Mouse (Mus musculus) kidney, adult 8-10 months (tissue): ENCODE results near the gene Casp12.
A peak's percentile ranks its signal among the peaks of the same experiment; 100 is the strongest.
"Not testable (repeated sequence)": the region's sequence is repeated elsewhere in the genome, so short reads cannot be mapped to it uniquely, and the experiment has no call there.

Experiments
- DNase-seq, 2 experiments: peaks; one replicate each; pipeline ENCODE4 v3.0.0; 2022

Gene Casp12

GRCm38 (mm10) chr9:5345291-5345898 lies at the start of gene Casp12:
Gene Casp12 (plus strand): TSS chr9:5345430.
- DNase-seq = peak; percentile 1 to 5

DNA sequence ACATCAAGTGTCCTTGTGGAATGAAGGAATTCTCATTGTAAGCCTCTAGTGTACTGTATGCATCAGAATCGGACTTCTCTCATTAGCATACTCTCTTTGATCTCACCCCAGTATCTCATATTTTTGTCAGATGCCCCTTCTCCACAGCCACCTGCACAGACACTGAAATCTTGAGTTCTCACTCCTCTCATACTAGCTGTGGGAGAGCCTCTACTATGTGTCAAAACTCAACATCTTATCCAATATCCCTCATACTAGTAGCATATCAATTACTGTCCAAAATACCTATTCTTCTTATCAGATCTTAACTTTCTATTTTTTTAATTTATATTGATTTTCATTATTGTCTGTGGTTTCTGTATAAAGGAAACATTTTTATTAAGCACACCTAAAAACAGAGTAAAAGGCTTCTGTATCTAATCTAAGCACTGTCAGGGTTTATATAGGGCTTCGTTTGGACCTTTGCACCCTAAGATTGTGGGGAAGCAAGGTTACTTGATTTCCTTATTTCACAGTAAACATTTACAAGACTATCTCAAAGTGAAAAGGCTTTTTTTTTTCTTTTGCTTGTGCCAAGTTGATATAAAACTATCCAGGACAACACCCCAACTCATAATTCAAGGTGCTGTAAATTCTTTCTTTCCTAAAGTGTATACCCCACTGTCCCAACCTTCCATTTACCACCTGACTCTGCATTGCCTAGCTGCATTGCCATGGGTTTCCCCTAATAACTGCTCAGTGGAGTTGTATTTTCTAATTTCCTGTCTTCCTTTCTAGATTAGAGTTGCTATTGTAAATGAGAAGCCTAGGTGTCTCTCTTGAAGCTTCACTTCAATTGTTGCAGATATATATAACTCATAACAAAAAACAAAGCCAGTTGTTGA lies 48.6 kb upstream of the Casp12 start:
- no peak for DNase-seq

GRCm38 (mm10) chr9:5298329-5299131 lies 46.7 kb upstream of the Casp12 start, which contains the start of gene Casp1:
Gene Casp1 (plus strand): TSS chr9:5298517.
- DNase-seq = no peak

DNA sequence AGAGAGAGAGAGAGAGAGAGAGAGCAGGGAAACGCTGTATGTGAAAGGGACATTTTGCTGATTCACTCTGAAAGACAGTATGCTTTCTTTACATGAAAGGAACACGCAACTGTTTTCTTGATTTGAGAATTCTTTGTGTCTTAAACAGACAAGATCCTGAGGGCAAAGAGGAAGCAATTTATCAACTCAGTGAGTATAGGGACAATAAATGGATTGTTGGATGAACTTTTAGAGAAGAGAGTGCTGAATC lies 46.2 kb upstream of the Casp12 start:
- no peak for DNase-seq

- peak in 1 of 2 experiments; percentile 12 for DNase-seq
Observed at GRCm38 (mm10) chr9:5308561-5308960, 36.7 kb upstream of the Casp12 start, which contains the start of gene Casp4. Gene Casp4 (plus strand): TSS chr9:5308828.

- DNase-seq = no peak
Observed at GRCm38 (mm10) chr9:5310112-5310511, 35.1 kb upstream of the Casp12 start.

DNA sequence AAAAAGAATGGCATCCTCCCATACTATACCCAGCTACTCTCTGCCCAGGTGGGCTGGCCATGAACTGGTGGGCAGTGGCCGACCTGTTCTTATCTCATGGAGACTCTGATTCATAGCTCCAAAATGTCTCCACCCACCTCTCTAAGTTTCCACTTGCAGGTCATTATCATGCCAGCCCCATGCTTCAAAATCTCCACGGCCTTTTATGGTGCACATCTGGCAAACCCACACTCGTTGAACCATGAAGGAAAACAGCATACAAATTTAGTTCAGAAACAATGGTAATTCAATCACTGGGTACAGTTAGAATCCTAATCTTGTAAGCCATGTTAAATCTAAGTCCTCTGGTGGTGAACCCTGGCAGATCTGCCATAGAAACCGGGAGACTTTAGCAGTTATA lies 33.8 kb upstream of the Casp12 start:
- no peak for DNase-seq

GRCm38 (mm10) chr9:5328204-5328603 lies 17.0 kb upstream of the Casp12 start:
- DNase-seq = no peak

DNA sequence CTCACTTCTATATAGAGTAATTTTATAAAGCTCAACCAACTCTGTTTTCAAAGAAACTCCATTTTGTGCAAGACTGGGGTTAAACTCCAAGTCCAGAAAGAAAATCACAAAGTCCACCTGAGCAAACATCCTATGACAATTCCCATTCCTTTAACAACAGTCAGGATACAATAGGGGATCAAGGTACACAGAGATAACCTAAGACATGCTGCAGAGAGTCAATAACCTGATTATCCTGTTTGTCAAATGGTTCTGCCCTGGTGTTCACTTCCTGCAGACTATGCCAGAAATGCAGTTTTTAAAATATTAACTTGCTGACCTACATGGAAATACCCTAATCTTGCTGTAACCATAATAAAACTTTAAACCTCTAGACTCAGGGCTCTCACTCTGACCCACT lies 12.8 kb upstream of the Casp12 start:
- no peak for DNase-seq

GRCm38 (mm10) chr9:5333422-5333821 lies 11.8 kb upstream of the Casp12 start:
- no peak for DNase-seq

DNA sequence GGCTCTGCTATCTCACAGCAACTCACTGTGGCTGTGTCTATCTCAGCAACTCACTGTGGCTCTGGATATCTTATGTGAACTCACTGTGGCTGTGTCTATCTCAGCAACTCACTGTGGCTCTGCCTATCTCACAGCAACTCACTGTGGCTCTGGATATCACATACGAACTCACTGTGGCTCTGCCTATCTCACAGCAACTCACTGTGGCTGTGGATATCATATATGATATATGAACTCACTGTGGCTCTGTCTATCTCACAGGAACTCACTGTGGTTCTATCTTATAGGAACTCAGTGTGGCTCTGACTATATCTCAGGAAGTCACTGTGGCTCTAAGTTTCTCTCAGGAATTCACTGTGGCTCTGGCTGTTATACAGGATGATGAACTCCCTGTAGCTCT lies 2.1 kb upstream of the Casp12 start:
- DNase-seq = no peak

GRCm38 (mm10) chr9:5344090-5344489 lies 1.1 kb upstream of the Casp12 start:
- no peak for DNase-seq

DNA sequence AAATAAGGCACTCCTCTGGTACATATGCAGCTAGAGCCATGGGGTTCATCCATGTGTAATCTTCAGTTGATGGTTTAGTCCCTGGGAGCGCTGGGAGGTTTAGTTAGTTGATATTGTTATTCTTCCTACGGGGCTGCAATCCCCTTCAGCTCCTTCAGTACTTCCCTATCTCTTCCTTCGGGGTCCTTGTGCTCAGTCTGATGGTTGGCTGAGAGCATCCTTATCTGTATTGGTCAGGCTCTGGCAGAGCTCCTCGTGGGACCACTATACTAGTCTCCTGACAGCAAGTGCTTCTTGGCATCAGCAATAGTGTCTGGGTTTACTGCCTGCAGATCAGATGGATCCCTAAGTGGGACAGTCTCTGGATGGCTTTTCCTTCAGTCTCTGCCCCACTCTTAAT lies 2.2 kb downstream of the Casp12 start:
- DNase-seq = no peak

- DNase-seq = no peak
Observed at GRCm38 (mm10) chr9:5353673-5354072, 8.4 kb downstream of the Casp12 start.

DNA sequence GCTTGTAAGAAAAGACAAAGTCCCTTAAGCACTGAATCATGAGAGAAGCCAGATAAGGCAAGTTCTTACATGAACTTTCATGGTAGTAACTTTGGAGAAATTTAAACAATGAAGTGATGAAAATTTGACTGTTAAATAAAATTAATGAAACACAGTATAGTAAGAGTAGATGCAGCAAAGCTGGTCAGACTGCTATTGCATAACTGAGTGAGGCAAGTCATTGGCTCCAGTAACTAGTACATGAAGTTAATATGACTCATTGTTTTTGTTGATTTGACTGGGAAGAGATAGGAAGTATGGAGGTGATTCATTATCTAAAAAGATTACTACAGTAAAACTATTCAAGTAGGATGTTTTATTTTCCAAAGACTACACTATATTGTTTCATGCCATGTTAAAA lies 11.6 kb downstream of the Casp12 start:
- DNase-seq = no peak

DNA sequence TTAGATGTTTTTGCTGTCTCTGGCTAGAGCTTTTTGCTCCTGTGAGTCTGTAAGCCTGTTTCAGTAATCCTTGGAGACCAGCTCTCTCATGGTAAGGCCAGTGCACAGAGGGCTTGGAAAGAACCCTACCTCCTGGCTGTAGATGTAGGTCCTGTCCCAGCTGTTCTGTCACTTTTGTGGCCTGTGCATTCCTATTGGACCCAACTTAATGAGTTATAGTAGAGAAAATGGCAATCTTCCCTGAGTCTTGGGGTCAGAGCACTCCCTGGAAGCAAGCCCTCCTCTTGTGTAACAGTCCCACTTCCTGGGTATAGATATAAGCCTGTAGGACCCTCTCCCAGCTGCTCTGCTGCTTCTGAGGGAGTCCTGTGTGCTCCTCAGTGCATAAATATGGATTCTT lies 48.3 kb downstream of the Casp12 start:
- DNase-seq = no peak

- DNase-seq = not testable (repeated sequence)
Observed at GRCm38 (mm10) chr9:5395861-5396260, 50.6 kb downstream of the Casp12 start.

DNA sequence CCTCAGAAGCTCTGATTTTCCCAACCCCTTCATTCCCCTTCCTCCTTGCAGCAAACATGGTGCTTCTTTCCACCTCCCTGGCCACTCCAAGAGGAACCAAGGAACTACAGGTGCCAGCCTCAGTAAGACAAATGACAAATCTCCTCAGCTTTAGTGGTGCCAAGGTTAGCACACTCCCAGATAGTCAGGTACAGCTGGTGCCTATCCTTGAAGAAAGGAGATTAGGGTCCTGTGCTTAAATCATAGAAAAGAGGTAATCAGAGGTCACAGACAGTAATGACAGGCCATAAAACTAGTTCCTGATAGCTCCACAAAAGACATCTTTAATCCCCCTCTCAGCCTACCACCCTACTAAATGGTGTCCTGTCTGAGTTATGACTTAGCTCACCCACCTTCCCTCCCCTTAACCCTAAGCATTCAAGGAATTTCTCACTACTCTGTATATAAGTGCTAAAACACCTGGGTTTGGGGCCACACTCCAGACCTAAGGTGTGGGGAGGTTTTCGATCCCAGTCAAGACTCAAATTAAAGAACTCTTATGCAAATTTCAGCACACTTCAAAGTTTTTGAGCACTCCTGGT lies 65.8 kb downstream of the Casp12 start:
- no peak for DNase-seq

- DNase-seq = no peak
Observed at GRCm38 (mm10) chr9:5412446-5413111, 67.3 kb downstream of the Casp12 start.

DNA sequence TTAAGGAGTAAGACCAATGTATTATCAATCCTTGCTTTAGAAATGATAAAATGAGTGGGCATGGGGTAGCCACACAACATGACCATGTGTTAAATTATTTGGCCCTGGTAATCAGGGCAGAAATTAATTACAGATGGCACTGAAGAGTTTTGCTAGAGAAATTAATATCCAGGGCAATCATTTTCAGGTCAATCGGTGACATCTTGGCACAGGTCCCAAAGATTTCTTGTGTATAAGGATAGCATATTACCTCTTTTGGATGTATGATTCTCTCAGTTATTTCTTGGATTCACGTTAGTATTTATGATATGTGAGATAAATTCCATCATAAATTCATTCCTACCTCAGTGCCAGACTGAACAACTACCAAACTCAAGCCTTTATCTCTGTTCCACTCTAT lies 72.6 kb downstream of the Casp12 start:
- no peak for DNase-seq
